Mouse (Mus musculus) G1E (cell line): ENCODE results near the gene Yif1b. TPM values are rescaled to one million over a fixed set of nuclear protein-coding genes. Genes with fewer than 3 reads are reported as not detected.
A peak's percentile ranks its signal among the peaks of the same experiment; 100 is the strongest.
"Not testable (repeated sequence)": the region's sequence is repeated elsewhere in the genome, so short reads cannot be mapped to it uniquely, and the experiment has no call there.

ENCODE experiments used
- ATAC-seq: 2 replicates; pipeline ENCODE4 v1.8.0; 2016; ENCODE audit warnings: mild to moderate bottlenecking; ENCODE audit not compliant: insufficient number of reproducible peaks, poor library complexity, low FRiP score, severe bottlenecking; ENCODE audit errors: extremely low read depth
- DNase-seq: peaks from one replicate; pipeline ENCODE4 v3.0.0; 2012; ENCODE audit warnings: low spot score
- H3K27me3 ChIP-seq: 2 replicates; pipeline ENCODE4 v1.6.1; 2012; ENCODE audit warnings: mild to moderate bottlenecking, low read length, inconsistent platforms; ENCODE audit not compliant: insufficient read depth
- H3K36me3 ChIP-seq: replicated peaks from 2 replicates; pipeline ENCODE3; 2012; ENCODE audit warnings: mild to moderate bottlenecking, inconsistent platforms
- H3K4me1 ChIP-seq: 2 replicates; pipeline ENCODE4 v1.6.1; 2012; ENCODE audit warnings: low read depth, low read length, inconsistent platforms, mixed read lengths; ENCODE audit not compliant: insufficient read depth
- H3K4me3 ChIP-seq: 2 replicates; pipeline ENCODE4 v1.5.1; 2012; ENCODE audit warnings: low read depth, mild to moderate bottlenecking, inconsistent platforms, low read length, moderate library complexity, mixed read lengths
- H3K9me3 ChIP-seq: replicated peaks from 2 replicates; pipeline ENCODE4 v1.6.1; 2012; ENCODE audit warnings: inconsistent platforms
- CTCF ChIP-seq: IDR thresholded peaks from 2 replicates; pipeline ENCODE4 v1.5.1; 2012; ENCODE audit warnings: low read depth, low read length, inconsistent platforms, mixed read lengths
- GATA1 ChIP-seq: IDR thresholded peaks from 2 replicates; pipeline ENCODE4 v1.6.1; 2012; ENCODE audit warnings: borderline replicate concordance, low read length, inconsistent platforms, mixed read lengths
- GATA2 ChIP-seq: IDR thresholded peaks from 2 replicates; pipeline ENCODE4 v1.6.1; 2012; ENCODE audit warnings: low read depth, low read length, inconsistent platforms, borderline replicate concordance
- POLR2AphosphoS5 ChIP-seq: IDR thresholded peaks from 2 replicates; pipeline ENCODE4 v1.6.1; 2012; ENCODE audit warnings: low read depth, low read length, inconsistent platforms; ENCODE audit not compliant: insufficient replicate concordance
- TAL1 ChIP-seq: conservative IDR thresholded peaks from 2 replicates; pipeline ENCODE4 v1.6.1; 2012; ENCODE audit warnings: low read depth, low read length, inconsistent platforms, mixed read lengths
- polyA plus RNA-seq: library from polyadenylated mRNA; stranded (reverse); fragments of >175 nt; gene quantifications from 2 replicates; pipeline ENCODE4 v1.2.3, GENCODE M21; 2012
- total RNA-seq, 2 experiments: library from RNA; stranded (forward) in 1 of 2; stranded (reverse) in 1 of 2; fragments of 200-1000 nt in 1 of 2; fragments of >200 nt in 1 of 2; fragmentation: Nextera tagmentation in 1 of 2; gene quantifications; 2 replicates each; pipeline ENCODE4 v1.2.3; 2014 to 2017

Yif1b gene
- total and polyA plus RNA-seq, 3 experiments: 27.8 to 228 (median 114) TPM

GRCm38 (mm10) chr7:29230560-29230959, 7.6 kb upstream of the Yif1b start:
- ATAC-seq: no peak
- no peaks in the 10 kb centered on the region for H3K36me3 ChIP-seq

GRCm38 (mm10) chr7:29231517-29231916, 6.6 kb upstream of the Yif1b start:
- peaks cover 50% of the 10 kb centered on the region for H3K27me3 ChIP-seq
- no peak overlapping the region for H3K4me3 ChIP-seq
- H3K36me3 ChIP-seq: no peaks in the 10 kb centered on the region
- 0 out of 2 replicates have a peak, but pooled peaks cover 5% of the 10 kb centered on the region for H3K9me3 ChIP-seq
- H3K4me1 ChIP-seq: peaks cover 4% of the 10 kb centered on the region; the same call in 1 of the 2 replicates
- ATAC-seq (no peak), DNase-seq (no peak)
- TF ChIP-seq GATA1 (no peak), POLR2AphosphoS5 (no peak), TAL1 (no peak), GATA2 (no peak), CTCF (no peak)

More at GRCm38 (mm10) chr7:29230560-29230959, 7.6 kb upstream of the Yif1b start:
- Histone ChIP-seq H3K4me1 (peaks cover 4% of the 10 kb centered on the region; the same call in 1 of the 2 replicates), H3K4me3 (no peak overlapping the region), H3K27me3 (peaks cover 50% of the 10 kb centered on the region), H3K9me3 (0 out of 2 replicates have a peak, but pooled peaks cover 5% of the 10 kb centered on the region)
- DNase-seq: no peak
- no peak for TF ChIP-seq CTCF

- H3K4me1 ChIP-seq: peaks cover 7% of the 10 kb centered on the region; the same call in 1 of the 2 replicates
- no peak within 1 kb of the TSS for H3K4me3 ChIP-seq
- H3K9me3 ChIP-seq: 0 out of 2 replicates have a peak, but pooled peaks cover 5% of the 10 kb centered on the region
- ATAC-seq (no peak), DNase-seq (no peak)
- no peaks in the 10 kb centered on the region for H3K36me3 ChIP-seq
- TF ChIP-seq GATA1: no peak
- TF ChIP-seq GATA2: no peak
- no peak for TF ChIP-seq POLR2AphosphoS5
- no peak for TF ChIP-seq CTCF
- TF ChIP-seq TAL1: no peak
- H3K27me3 ChIP-seq: peaks cover 48% of the 10 kb centered on the region
These were observed 5.7 kb upstream of the Yif1b start, which contains the start of gene Kcnk6 for GRCm38 (mm10) chr7:29232247-29233013. Gene Kcnk6, minus strand, starts transcription at chr7:29232515.

GRCm38 (mm10) chr7:29233745-29234144, 4.4 kb upstream of the Yif1b start:
- peaks cover 36% of the 10 kb centered on the region for H3K27me3 ChIP-seq
- 0 out of 2 replicates have a peak, but pooled peaks cover 5% of the 10 kb centered on the region for H3K9me3 ChIP-seq
- H3K4me1 ChIP-seq: peaks cover 10% of the 10 kb centered on the region; the same call in 1 of the 2 replicates
- TF ChIP-seq POLR2AphosphoS5 (no peak), CTCF (no peak), GATA1 (no peak), GATA2 (no peak), TAL1 (no peak)
- no peaks in the 10 kb centered on the region for H3K36me3 ChIP-seq
- DNase-seq (no peak), ATAC-seq (no peak)
- H3K4me3 ChIP-seq: no peak overlapping the region

- DNase-seq (no peak), ATAC-seq (no peak)
- no peak overlapping the region for H3K4me3 ChIP-seq
- peaks cover 4% of the 10 kb centered on the region for H3K36me3 ChIP-seq
- peaks cover 19% of the 10 kb centered on the region for H3K4me1 ChIP-seq
- H3K9me3 ChIP-seq: 0 out of 2 replicates have a peak, but pooled peaks cover 5% of the 10 kb centered on the region
- TF ChIP-seq CTCF (peak; percentile 28; the same call in 1 of the 2 replicates), TAL1 (no peak)
- peaks cover 27% of the 10 kb centered on the region for H3K27me3 ChIP-seq
These were observed 3.5 kb upstream of the Yif1b start for GRCm38 (mm10) chr7:29234661-29235060.

- no peak overlapping the region for H3K4me3 ChIP-seq
- ATAC-seq (no peak), DNase-seq (no peak)
- TF ChIP-seq GATA2 (no peak), GATA1 (no peak), CTCF (no peak), TAL1 (no peak), POLR2AphosphoS5 (no peak)
- H3K27me3 ChIP-seq: peaks cover 10% of the 10 kb centered on the region
- H3K36me3 ChIP-seq: peaks cover 23% of the 10 kb centered on the region
- peaks cover 38% of the 10 kb centered on the region for H3K4me1 ChIP-seq
- H3K9me3 ChIP-seq: 0 out of 2 replicates have a peak, but pooled peaks cover 5% of the 10 kb centered on the region
These were observed 1.5 kb upstream of the Yif1b start for GRCm38 (mm10) chr7:29236593-29236992.

GRCm38 (mm10) chr7:29237596-29237995, 533 bp upstream of the Yif1b start:
- Histone ChIP-seq H3K4me1 (peaks cover 46% of the 10 kb centered on the region), H3K4me3 (peak overlapping the region; percentile 77), H3K36me3 (peaks cover 31% of the 10 kb centered on the region)
- H3K27me3 ChIP-seq, DNase-seq, ATAC-seq, H3K9me3 ChIP-seq: not testable (repeated sequence)
